Mouse (Mus musculus) midbrain, embryonic 16.5 days (tissue): ENCODE measurements at regions not wholly inside any gene's neighbourhood (a gene's known extent, or its start where the extent isn't known, plus 50 kb on each side); places are given as distances from the start of the nearest gene placed in this dataset.

Experiments
- ATAC-seq: fragments of 200-750 bp; cut with Nextera tagmentation; 2 replicates; pipeline ENCODE4 v1.8.0; 2017; ENCODE audit warnings: moderate TSS enrichment
- H3K27ac ChIP-seq: fragments of 300-500 bp; sonication (generic); 2 replicates; pipeline ENCODE4 v1.5.1; 2014; ENCODE audit warnings: mild to moderate bottlenecking, low read length, mixed read lengths
- H3K27me3 ChIP-seq: fragments of 300-500 bp; sonication (generic); 2 replicates; pipeline ENCODE4 v1.6.1; 2014; ENCODE audit warnings: low read depth, low read length, mixed read lengths; ENCODE audit not compliant: control insufficient read depth, insufficient read depth
- H3K36me3 ChIP-seq: fragments of 300-500 bp; sonication (generic); 2 replicates; pipeline ENCODE4 v1.6.1; 2014; ENCODE audit warnings: mild to moderate bottlenecking, low read length, moderate library complexity, mixed read lengths; ENCODE audit not compliant: control insufficient read depth, insufficient read depth
- H3K4me1 ChIP-seq: fragments of 300-500 bp; sonication (generic); 2 replicates; pipeline ENCODE4 v1.6.1; 2014; ENCODE audit warnings: mild to moderate bottlenecking, low read length, mixed read lengths; ENCODE audit not compliant: control insufficient read depth, insufficient read depth
- H3K4me2 ChIP-seq: fragments of 300-500 bp; sonication (generic); 2 replicates; pipeline ENCODE4 v1.6.1; 2014; ENCODE audit warnings: mild to moderate bottlenecking, low read length, mixed read lengths
- H3K4me3 ChIP-seq: fragments of 300-500 bp; sonication (generic); 2 replicates; pipeline ENCODE4 v1.5.1; 2014; ENCODE audit warnings: low read depth, mild to moderate bottlenecking, low read length, moderate library complexity, mixed read lengths
- H3K9ac ChIP-seq: fragments of 300-500 bp; sonication (generic); 2 replicates; pipeline ENCODE4 v1.6.1; 2014; ENCODE audit warnings: low read depth, low read length, mixed read lengths
- H3K9me3 ChIP-seq: fragments of 300-500 bp; sonication (generic); replicated peaks from 2 replicates; pipeline ENCODE4 v1.6.1; 2014; ENCODE audit warnings: mild to moderate bottlenecking, low read length, mixed read lengths; ENCODE audit not compliant: control insufficient read depth, poor library complexity, severe bottlenecking
- WGBS: fragments of 180-500 bp; shearing (Covaris S2); extraction: QIAGEN DNeasy Blood & Tissue Kit; methylation state at CpG from one replicate; pipeline ENCODE4 v1.1.7; 2014; 5-methylcytosine and 5-hydroxymethylcytosine counted together

DNA sequence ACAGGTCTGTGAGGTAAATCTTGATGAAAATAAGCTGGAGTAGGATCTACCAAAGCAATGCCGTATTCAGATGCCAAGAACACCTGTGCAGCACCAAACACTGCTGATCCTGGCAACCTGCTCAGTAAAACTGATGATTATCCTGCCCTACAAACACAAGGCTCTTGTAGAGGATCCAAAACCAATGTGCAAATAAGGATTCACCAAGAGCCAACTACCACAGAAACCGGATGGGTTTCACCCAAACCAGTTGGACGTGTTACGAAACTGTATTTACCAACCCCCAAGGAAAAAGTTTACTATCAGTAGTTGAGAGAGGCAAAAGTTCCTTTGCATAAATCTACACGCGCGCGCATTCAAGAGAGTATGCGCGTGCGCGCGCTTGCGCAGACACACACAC, 120.8 kb upstream of the Il15 start:
- H3K36me3 ChIP-seq: no peaks in the 10 kb centered on the region
- over 99% methylated on average over 14 of the region's 14 CpGs for WGBS

DNA sequence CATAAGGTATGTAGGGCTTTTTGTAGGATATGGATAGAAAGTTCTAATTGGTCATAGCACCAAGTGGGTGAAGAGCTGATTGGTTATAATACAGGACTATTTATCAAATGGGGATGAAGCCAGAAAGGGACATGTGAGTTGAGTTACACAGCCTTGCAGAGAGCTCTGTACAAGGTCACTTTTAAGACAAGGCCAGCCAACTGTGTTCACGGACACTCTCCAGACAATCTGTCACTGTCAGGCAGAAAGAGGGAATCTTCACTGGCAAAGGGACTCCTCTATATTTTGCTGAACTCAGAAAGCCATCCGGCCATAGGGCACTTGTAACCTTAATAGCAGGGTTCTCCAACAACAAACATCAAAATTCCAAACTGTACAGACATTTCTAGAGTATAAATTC, 95.5 kb upstream of the Il15 start:
- H3K36me3 ChIP-seq: no peaks in the 10 kb centered on the region
- no peaks in the 10 kb centered on the region for H3K27me3 ChIP-seq
- H3K9me3 ChIP-seq: no peaks in the 10 kb centered on the region
- 84% methylated on average over 2 of the region's 2 CpGs for WGBS
- no peak overlapping the region for H3K27ac ChIP-seq
- H3K4me1 ChIP-seq: no peaks in the 10 kb centered on the region
- no peak overlapping the region for H3K9ac ChIP-seq
- no peak overlapping the region for H3K4me3 ChIP-seq
- H3K4me2 ChIP-seq: no peak overlapping the region
- no peak for ATAC-seq

More for the DNA sequence above, 120.8 kb upstream of the Il15 start:
- Histone ChIP-seq H3K9ac (no peak overlapping the region), H3K9me3 (no peaks in the 10 kb centered on the region), H3K4me1 (no peaks in the 10 kb centered on the region), H3K4me3 (no peak overlapping the region), H3K27ac (no peak overlapping the region), H3K27me3 (no peaks in the 10 kb centered on the region), H3K4me2 (no peak overlapping the region)
- ATAC-seq: no peak

DNA sequence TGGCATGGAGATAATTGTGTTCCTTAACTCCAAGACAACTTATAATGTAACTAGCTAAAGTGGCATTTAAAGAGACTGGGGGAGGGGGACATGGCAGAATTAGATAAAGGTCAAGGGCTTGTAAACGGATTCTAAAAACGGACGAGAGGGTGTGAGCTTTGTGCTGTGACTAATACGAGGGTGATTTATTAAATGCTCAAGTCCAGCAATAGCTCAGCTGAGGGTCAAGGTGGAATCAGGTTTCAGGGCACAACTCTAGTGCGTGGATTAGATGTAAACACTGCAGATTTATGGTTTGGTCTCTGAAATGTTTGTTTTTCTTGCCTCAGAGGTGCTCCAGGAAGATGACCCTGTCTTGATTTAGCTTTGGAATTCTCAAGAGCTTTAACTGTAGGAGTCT, 74.8 kb upstream of the Il15 start:
- no peak overlapping the region for H3K4me3 ChIP-seq
- no peak for ATAC-seq

DNA sequence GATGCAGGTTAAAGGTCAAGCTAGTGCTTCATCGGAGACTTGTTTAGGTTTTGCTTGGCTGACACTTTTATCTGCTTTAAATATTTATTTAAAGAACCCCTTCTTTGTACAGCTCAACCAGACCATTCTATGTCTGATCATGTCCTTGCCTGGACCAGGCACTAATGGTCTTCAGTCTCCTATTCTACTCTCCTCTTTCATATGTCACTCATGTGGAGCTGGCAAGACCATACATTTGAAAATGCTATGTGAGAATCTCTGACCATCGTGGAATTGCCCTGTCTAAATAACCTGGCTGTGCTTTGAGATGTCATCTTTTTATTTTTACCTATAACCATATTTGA, 74.4 kb upstream of the Il15 start:
- Histone ChIP-seq H3K27ac (no peak overlapping the region), H3K4me1 (no peaks in the 10 kb centered on the region), H3K9ac (no peak overlapping the region), H3K4me2 (no peak overlapping the region), H3K36me3 (no peaks in the 10 kb centered on the region), H3K9me3 (no peaks in the 10 kb centered on the region), H3K27me3 (no peaks in the 10 kb centered on the region), H3K4me3 (no peak overlapping the region)
- ATAC-seq: no peak
- WGBS: 19% methylated on average over 2 of the region's 2 CpGs

More for the DNA sequence above, 74.8 kb upstream of the Il15 start:
- no peaks in the 10 kb centered on the region for H3K4me1 ChIP-seq
- no peaks in the 10 kb centered on the region for H3K27me3 ChIP-seq
- H3K27ac ChIP-seq: no peak overlapping the region
- H3K36me3 ChIP-seq: no peaks in the 10 kb centered on the region
- no peak overlapping the region for H3K9ac ChIP-seq
- no peak overlapping the region for H3K4me2 ChIP-seq
- WGBS: 23% methylated on average over 5 of the region's 5 CpGs
- no peaks in the 10 kb centered on the region for H3K9me3 ChIP-seq

- Histone ChIP-seq H3K4me3 (no peak overlapping the region), H3K9ac (no peak overlapping the region), H3K36me3 (no peaks in the 10 kb centered on the region), H3K27me3 (no peaks in the 10 kb centered on the region), H3K27ac (no peak overlapping the region), H3K4me2 (no peak overlapping the region), H3K4me1 (no peaks in the 10 kb centered on the region), H3K9me3 (no peaks in the 10 kb centered on the region)
- ATAC-seq: no peak
- WGBS: 40% methylated on average over 7 of the region's 7 CpGs
These were observed 73.8 kb upstream of the Il15 start for GRCm38 (mm10) chr8:82476708-82477425.

GRCm38 (mm10) chr8:82473266-82473665, 70.2 kb upstream of the Il15 start:
- H3K4me1 ChIP-seq: no peaks in the 10 kb centered on the region
- H3K27ac ChIP-seq: no peak overlapping the region
- no peaks in the 10 kb centered on the region for H3K9me3 ChIP-seq
- H3K27me3 ChIP-seq: no peaks in the 10 kb centered on the region
- 88% methylated on average over 2 of the region's 2 CpGs for WGBS
- H3K9ac ChIP-seq: no peak overlapping the region
- no peak overlapping the region for H3K4me2 ChIP-seq
- ATAC-seq: no peak
- H3K4me3 ChIP-seq: no peak overlapping the region
- no peaks in the 10 kb centered on the region for H3K36me3 ChIP-seq

DNA sequence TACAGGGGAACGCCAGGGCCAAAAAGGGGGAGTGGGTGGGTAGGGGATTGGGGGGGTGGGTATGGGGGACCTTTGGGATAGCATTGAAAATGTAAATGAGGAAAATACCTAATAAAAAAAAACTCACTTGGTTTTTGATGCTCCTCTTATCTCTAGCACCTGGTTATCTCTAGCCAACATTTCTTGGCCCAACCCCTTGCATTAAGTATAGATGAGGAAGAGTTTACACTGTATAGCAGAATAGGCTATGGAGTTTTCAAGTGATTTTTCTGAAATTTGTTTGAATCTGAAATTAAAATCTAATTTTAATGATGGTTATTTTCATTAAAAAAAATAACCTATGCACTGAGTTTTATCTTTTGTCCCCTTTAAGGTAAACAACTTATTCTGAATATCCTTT, 68.8 kb upstream of the Il15 start:
- H3K4me2 ChIP-seq: no peak overlapping the region
- no CpG with 5 or more reads among the region's 1 CpGs for WGBS
- no peaks in the 10 kb centered on the region for H3K36me3 ChIP-seq
- no peaks in the 10 kb centered on the region for H3K9me3 ChIP-seq
- ATAC-seq: no peak
- no peak overlapping the region for H3K27ac ChIP-seq
- H3K4me1 ChIP-seq: no peaks in the 10 kb centered on the region
- no peak overlapping the region for H3K4me3 ChIP-seq
- no peak overlapping the region for H3K9ac ChIP-seq
- H3K27me3 ChIP-seq: no peaks in the 10 kb centered on the region

DNA sequence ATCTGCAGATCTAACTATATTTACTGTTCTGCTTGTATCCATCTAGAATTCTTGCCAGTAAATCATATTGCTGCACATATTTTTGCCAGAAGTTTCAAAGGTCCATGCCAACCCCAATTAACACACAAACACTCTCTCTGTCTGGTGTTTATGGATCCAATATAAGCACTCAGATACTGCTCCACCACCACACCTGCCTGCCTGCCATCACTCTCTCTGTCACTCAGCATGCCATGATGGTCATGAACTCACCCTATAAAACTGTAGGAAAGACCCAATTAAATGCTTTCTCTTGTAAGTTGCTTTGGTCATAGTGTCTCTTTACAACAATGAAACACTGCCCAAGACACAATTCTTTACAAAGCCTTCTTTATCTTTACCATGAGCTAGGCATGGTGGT, 66.8 kb upstream of the Il15 start:
- Histone ChIP-seq H3K9ac (no peak overlapping the region), H3K27me3 (no peaks in the 10 kb centered on the region)

GRCm38 (mm10) chr8:82462841-82463240, 59.8 kb upstream of the Il15 start:
- H3K36me3 ChIP-seq: no peaks in the 10 kb centered on the region
- H3K4me1 ChIP-seq: no peaks in the 10 kb centered on the region
- H3K9ac ChIP-seq: no peak overlapping the region
- no peak overlapping the region for H3K4me3 ChIP-seq
- ATAC-seq: no peak
- H3K9me3 ChIP-seq: no peaks in the 10 kb centered on the region
- H3K27ac ChIP-seq: no peak overlapping the region
- no peak overlapping the region for H3K4me2 ChIP-seq
- H3K27me3 ChIP-seq: no peaks in the 10 kb centered on the region

More for the DNA sequence above, 66.8 kb upstream of the Il15 start:
- Histone ChIP-seq H3K9me3 (no peaks in the 10 kb centered on the region), H3K4me1 (no peaks in the 10 kb centered on the region), H3K4me3 (no peak overlapping the region), H3K4me2 (no peak overlapping the region), H3K36me3 (no peaks in the 10 kb centered on the region), H3K27ac (no peak overlapping the region)
- ATAC-seq: no peak
